Mouse (Mus musculus): ENCODE data around the gene Gm20721.

DNA sequence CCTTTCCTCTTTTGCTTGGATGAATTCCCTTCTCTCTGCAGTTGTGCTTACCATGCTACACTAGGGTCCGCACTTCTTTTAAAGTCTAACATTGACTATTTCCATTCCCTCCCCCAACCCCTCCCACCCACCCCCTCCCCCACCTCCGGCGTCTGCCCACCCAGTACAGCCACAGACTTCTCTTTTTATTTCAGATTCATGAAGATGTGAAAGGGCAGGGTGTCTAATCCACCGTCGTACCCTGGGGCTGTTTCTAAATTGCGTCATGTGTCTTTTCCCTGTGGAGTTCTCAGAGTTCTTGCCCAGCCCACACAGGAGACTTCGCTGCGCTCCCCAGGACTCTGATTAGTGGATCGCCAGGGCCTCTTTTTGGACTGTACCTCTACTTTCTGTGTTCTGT lies 46.0 kb upstream of the Gm20721 start:
- TF ChIP-seq CTCF (IDR thresholded peaks at IDR 0.05) = no peak
- no peak for TF ChIP-seq EP300 (IDR thresholded peaks at IDR 0.05)

Data from lung, postnatal 0 days (tissue).